Mouse (Mus musculus) frontal cortex, postnatal 14 days (tissue): ENCODE results near the gene Aim2.
"Not testable (repeated sequence)": the region's sequence is repeated elsewhere in the genome, so short reads cannot be mapped to it uniquely, and the experiment has no call there.

Experiments used
- DNase-seq, 2 experiments: peaks; one replicate each; pipeline ENCODE4 v3.0.0; 2022; ENCODE audit warnings: low spot score in 2 of 2

Gene Aim2

GRCm38 (mm10) chr1:173456139-173456754 lies 105.6 kb downstream of the Aim2 start:
- DNase-seq: no peak

GRCm38 (mm10) chr1:173456761-173457160 lies 106.1 kb downstream of the Aim2 start:
- DNase-seq: no peak

- DNase-seq: not testable (repeated sequence)
Measured at GRCm38 (mm10) chr1:173480399-173481181, 129.9 kb downstream of the Aim2 start.

GRCm38 (mm10) chr1:173481182-173481574 lies 130.5 kb downstream of the Aim2 start:
- not testable (repeated sequence) for DNase-seq

GRCm38 (mm10) chr1:173490812-173491480 lies 140.3 kb downstream of the Aim2 start, which contains the start of gene Ifi206:
Ifi206 (minus strand) TSS chr1:173491041.
- DNase-seq: not testable (repeated sequence)

- not testable (repeated sequence) for DNase-seq
Measured at GRCm38 (mm10) chr1:173491483-173491882, 140.8 kb downstream of the Aim2 start.

- DNase-seq: not testable (repeated sequence)
Measured at GRCm38 (mm10) chr1:173510595-173510994, 159.9 kb downstream of the Aim2 start.
